Mouse (Mus musculus): ENCODE data around the gene Ppp3ca.

DNA sequence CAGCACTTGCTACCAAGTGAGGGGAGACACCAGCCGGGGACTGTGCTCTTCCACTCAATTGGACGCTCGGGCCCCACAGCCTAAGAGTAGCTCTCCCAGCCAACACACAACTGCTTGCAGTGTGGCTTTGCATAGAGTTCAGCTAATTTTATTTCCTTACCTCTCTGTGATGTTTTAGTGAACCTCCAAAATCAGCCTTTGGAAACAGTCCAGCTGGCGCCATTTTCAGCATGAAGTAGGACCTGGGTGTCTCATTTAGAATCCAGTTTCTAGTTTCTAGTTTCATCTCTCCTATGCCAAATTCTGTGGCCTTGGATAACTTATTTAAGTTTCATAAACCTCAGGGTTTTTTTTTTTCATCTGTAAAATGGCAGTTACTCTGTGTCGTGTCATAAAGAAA, 296.9 kb downstream of the Ppp3ca start:
- TF ChIP-seq CTCF (IDR thresholded peaks at IDR 0.05; ENCODE audit: low read depth): no peak
- TF ChIP-seq EP300 (IDR thresholded peaks at IDR 0.05; ENCODE audit: low read depth): no peak

Measured in liver, postnatal 0 days (tissue).